Mouse (Mus musculus) ES-Bruce4 (cell line): Measurements from ENCODE around the gene Il23a. TPM values are rescaled to one million over a fixed set of nuclear protein-coding genes. Genes with fewer than 3 reads are reported as not detected.

Experiments
- H3K27ac ChIP-seq: 2 replicates; pipeline ENCODE4 v1.5.1; 2012; ENCODE audit warnings: low read length, inconsistent platforms; ENCODE audit not compliant: insufficient read depth
- H3K27me3 ChIP-seq: 2 replicates; pipeline ENCODE4 v1.6.1; 2012; ENCODE audit warnings: mild to moderate bottlenecking, low read length, inconsistent platforms; ENCODE audit not compliant: control insufficient read depth, poor library complexity, insufficient read depth, severe bottlenecking
- H3K36me3 ChIP-seq: 2 replicates; pipeline ENCODE4 v1.6.1; 2012; ENCODE audit warnings: inconsistent platforms, mild to moderate bottlenecking, low read length, moderate library complexity; ENCODE audit not compliant: control insufficient read depth, poor library complexity, insufficient read depth, severe bottlenecking
- H3K4me1 ChIP-seq: one replicate; pipeline ENCODE4 v1.8.1; 2011; ENCODE audit warnings: low read length; ENCODE audit not compliant: control insufficient read depth, insufficient read depth
- H3K4me3 ChIP-seq: 2 replicates; pipeline ENCODE4 v1.5.1; 2011; ENCODE audit warnings: low read depth, mild to moderate bottlenecking, low read length
- H3K9ac ChIP-seq: 2 replicates; pipeline ENCODE4 v1.6.1; 2012; ENCODE audit warnings: low read depth, mild to moderate bottlenecking, inconsistent platforms; ENCODE audit not compliant: poor library complexity, severe bottlenecking
- H3K9me3 ChIP-seq: replicated peaks from 2 replicates; pipeline ENCODE4 v1.6.1; 2012; ENCODE audit warnings: mild to moderate bottlenecking, low read length, inconsistent platforms; ENCODE audit not compliant: control insufficient read depth, poor library complexity, insufficient read depth, severe bottlenecking
- CTCF ChIP-seq: IDR thresholded peaks from one replicate; pipeline ENCODE4 v1.8.1; 2011; ENCODE audit warnings: low read depth, low read length
- EP300 ChIP-seq: IDR thresholded peaks from 2 replicates; pipeline ENCODE4 v1.6.1; 2011; ENCODE audit warnings: low read depth, low read length; ENCODE audit not compliant: insufficient read depth
- POLR2A ChIP-seq: IDR thresholded peaks from one replicate; pipeline ENCODE4 v1.8.1; 2011; ENCODE audit warnings: low read length; ENCODE audit not compliant: insufficient read depth
- polyA plus RNA-seq: library from polyadenylated mRNA; stranded (reverse); fragments of >200 nt; gene quantifications from 2 replicates; pipeline ENCODE4 v1.2.4, GENCODE M21; 2011; ENCODE audit warnings: low read depth; ENCODE audit not compliant: missing spikeins, insufficient read depth, insufficient read length

The Il23a gene
- polyA plus RNA-seq, 1 experiment, result 4.7 TPM

- Histone ChIP-seq H3K9ac (no peak overlapping the region), H3K4me1 (no peaks in the 10 kb centered on the region), H3K36me3 (no peaks in the 10 kb centered on the region; the same call in 1 of the 2 replicates), H3K27me3 (no peaks in the 10 kb centered on the region), H3K27ac (no peak overlapping the region), H3K4me3 (no peak overlapping the region), H3K9me3 (no peaks in the 10 kb centered on the region)
- TF ChIP-seq EP300 (no peak), CTCF (no peak), POLR2A (no peak)
These were observed 26.7 kb downstream of the Il23a start for GRCm38 (mm10) chr10:128271883-128272282.

- no peaks in the 10 kb centered on the region for H3K4me1 ChIP-seq
These were observed 27.7 kb downstream of the Il23a start for GRCm38 (mm10) chr10:128270866-128271265.

DNA sequence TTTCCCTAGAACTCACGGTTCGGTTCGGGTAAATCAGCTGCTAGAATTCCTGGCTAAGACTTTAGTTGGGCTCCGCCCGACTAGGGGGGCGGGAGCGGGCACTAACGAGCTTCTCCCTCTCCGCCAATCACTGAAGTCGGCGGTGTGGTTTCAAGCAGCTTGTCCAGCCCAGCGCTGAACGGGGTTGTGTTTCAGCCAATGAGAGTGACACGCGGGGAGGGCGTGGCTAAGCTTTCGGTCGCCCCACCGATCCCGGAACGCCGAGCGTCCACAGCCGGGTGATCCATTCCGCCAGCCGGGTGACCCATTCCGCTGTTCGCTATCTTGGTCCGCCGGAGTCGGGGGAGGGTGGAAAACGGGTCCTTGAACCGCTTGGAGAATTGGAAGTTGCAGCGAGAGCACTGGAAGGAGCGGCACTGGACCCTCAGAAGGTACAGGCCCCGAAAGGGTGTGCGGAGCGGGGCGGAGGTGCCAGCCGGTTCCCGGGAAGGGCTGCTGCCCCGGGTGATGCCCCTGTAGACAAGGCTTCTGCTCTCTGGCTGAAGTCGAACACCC is 28.2 kb downstream of the Il23a start, which contains the start of gene Stat2:
Stat2 (plus strand) TSS at position 273 of the 555 bp plus-strand sequence.
- Histone ChIP-seq H3K27ac (0 out of 2 replicates have a peak within 1 kb of the TSS, but pooled peaks have one; percentile 13), H3K27me3 (no peaks in the 10 kb centered on the region), H3K4me1 (no peaks in the 10 kb centered on the region), H3K9me3 (no peaks in the 10 kb centered on the region), H3K9ac (peak within 1 kb of the TSS; percentile 87), H3K36me3 (no peaks in the 10 kb centered on the region), H3K4me3 (peak within 1 kb of the TSS; percentile 99)
- TF ChIP-seq EP300 (no peak), POLR2A (peak; percentile 6)

More at GRCm38 (mm10) chr10:128270866-128271265, 27.7 kb downstream of the Il23a start:
- peak overlapping the region; percentile 99 for H3K4me3 ChIP-seq
- no peaks in the 10 kb centered on the region for H3K9me3 ChIP-seq
- no peaks in the 10 kb centered on the region for H3K36me3 ChIP-seq
- peak overlapping the region; percentile 87 for H3K9ac ChIP-seq
- no peaks in the 10 kb centered on the region for H3K27me3 ChIP-seq
- 0 out of 2 replicates have a peak overlapping the region, but pooled peaks have one; percentile 13 for H3K27ac ChIP-seq
- no peak for TF ChIP-seq CTCF
- TF ChIP-seq EP300, result no peak
- no peak for TF ChIP-seq POLR2A

- no peak for TF ChIP-seq CTCF
- TF ChIP-seq POLR2A, result no peak
- no peak for TF ChIP-seq EP300
- H3K9me3 ChIP-seq, result no peaks in the 10 kb centered on the region
- no peak overlapping the region for H3K4me3 ChIP-seq
- no peaks in the 10 kb centered on the region for H3K27me3 ChIP-seq
- H3K27ac ChIP-seq, result no peak overlapping the region
- no peaks in the 10 kb centered on the region for H3K36me3 ChIP-seq
- no peak overlapping the region for H3K9ac ChIP-seq
- no peaks in the 10 kb centered on the region for H3K4me1 ChIP-seq
These were observed 29.2 kb downstream of the Il23a start for GRCm38 (mm10) chr10:128269206-128269910.

DNA sequence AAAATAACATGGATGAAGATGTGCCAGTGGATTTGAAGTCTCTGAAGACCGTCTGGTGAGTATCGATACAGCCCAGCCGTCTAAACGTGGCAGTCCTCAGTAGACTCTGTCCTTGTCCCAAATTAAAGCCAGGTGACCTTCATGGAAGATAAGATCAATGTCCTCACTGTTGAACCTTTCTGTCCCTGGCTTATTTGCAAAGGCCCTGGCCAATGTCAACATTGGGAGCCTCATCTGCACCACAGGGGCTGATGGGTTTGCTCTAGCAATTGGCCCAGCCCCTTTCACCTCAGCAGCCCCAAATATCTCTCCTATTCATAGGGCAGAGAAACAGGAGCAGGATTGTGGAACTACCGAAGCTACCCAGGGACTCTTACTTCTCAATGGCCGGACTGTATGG is 30.2 kb downstream of the Il23a start, which contains the start of gene Apof:
Apof (plus strand) TSS at position 301 of the 400 bp plus-strand sequence.
- Histone ChIP-seq H3K27me3 (no peaks in the 10 kb centered on the region), H3K9ac (no peak within 1 kb of the TSS), H3K4me3 (no peak within 1 kb of the TSS), H3K36me3 (no peaks in the 10 kb centered on the region), H3K4me1 (no peaks in the 10 kb centered on the region), H3K27ac (no peak within 1 kb of the TSS), H3K9me3 (no peaks in the 10 kb centered on the region)
- TF ChIP-seq POLR2A (no peak), CTCF (no peak), EP300 (no peak)
